Mouse (Mus musculus): Measurements from ENCODE around the gene 4930505A04Rik.
A peak's percentile ranks its signal among the peaks of the same experiment; 100 is the strongest.
"Not testable (repeated sequence)": the region's sequence is repeated elsewhere in the genome, so short reads cannot be mapped to it uniquely, and the experiment has no call there.

4930505A04Rik gene

DNA sequence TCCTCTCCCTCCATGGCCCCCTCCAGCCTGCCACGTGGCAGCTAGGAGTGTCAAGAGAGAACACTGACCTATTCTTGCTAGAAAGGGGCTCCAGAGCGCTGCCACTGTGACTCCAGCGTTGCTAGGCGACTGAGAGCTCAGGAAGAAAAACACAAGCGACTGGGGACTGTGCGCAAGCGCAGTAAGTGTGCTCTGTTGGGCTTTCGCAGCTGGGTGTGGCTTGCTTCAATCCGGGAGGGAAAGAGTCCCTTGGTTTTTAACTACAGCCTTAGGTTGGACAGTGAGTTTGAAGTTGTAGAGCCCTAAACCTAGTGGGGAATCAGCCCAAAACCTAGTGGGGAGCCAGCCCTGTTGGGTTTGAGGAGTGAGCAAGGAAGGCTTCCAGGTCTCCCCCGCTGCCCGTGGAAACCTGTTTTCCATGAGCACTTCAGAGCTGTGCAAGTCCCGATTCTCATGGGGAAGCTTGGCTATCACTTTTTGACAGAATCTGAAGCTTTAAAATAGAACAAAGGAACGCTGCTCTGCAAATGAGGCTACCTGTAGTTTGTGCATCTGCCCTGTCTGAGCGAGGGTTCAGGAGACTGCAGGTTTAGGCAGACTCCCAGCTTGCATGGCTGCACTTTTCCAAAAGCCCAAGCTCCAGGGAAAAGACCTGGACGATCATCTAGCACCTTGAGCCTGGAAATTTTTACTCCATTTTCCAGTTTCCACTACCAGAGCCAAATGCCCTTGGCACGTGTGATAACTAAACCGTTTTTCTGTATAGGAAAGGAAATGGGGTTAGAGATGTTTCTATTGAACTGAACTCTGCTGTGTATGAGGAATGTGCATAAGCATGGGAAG, at the start of gene 4930505A04Rik:
4930505A04Rik (minus strand) TSS at position 77 of the 843 bp plus-strand sequence.
- peak; percentile 87 to 89 for DNase-seq

DNA sequence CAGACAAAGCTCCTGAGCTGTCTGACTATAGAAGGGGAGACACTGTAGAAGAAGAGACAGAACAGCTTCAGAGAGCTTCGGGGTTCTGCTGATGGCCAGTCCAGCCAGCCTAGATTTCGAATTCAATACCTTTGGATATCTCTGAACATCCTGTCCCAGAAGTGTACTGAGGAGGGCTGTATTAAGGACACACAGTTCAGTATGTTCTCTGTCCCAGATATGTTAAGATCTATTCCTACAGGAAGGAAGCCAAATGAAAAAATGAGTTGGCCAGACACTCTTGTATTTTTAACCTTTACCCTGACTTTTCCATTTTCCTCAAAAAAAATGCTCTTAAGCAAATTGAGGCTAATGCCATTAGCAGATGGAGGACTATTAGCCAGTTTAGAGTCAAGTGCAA, 45.5 kb upstream of the 4930505A04Rik start:
- no peak for DNase-seq

- DNase-seq, result peak; percentile 59 to 79
These were observed 36.6 kb upstream of the 4930505A04Rik start for GRCm38 (mm10) chr11:30508178-30508577.

DNA sequence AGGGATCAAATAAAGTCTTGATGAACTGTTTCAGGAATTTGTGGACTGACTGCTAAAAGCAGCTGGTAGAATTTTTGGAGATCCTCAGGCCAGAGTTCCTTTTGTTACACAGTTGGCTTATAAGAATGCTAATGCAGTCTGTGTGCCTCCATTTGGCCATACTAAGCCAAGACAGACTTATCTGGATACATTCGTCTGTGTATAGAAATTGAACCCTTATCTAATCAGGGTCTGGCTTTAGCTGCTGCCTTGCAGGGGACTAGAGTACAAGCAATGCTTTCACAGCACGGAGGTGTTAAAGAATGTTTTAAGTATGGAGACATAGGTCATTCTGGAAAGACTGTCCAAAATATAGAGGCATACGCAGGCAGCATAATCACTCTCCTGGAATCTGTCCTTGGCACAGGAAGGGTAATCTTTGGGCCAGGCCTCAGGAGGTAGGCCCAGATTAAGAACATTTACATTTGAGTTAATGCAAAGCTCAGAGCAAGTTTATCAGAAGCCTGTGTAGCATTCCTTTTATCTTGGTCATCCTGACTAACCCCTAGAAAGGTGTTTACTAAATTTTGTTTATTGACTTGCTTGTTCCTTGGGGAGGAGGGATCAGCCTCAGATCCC, 27.2 kb upstream of the 4930505A04Rik start:
- no peak for DNase-seq

GRCm38 (mm10) chr11:30497151-30497550, 25.5 kb upstream of the 4930505A04Rik start:
- no peak for DNase-seq

DNA sequence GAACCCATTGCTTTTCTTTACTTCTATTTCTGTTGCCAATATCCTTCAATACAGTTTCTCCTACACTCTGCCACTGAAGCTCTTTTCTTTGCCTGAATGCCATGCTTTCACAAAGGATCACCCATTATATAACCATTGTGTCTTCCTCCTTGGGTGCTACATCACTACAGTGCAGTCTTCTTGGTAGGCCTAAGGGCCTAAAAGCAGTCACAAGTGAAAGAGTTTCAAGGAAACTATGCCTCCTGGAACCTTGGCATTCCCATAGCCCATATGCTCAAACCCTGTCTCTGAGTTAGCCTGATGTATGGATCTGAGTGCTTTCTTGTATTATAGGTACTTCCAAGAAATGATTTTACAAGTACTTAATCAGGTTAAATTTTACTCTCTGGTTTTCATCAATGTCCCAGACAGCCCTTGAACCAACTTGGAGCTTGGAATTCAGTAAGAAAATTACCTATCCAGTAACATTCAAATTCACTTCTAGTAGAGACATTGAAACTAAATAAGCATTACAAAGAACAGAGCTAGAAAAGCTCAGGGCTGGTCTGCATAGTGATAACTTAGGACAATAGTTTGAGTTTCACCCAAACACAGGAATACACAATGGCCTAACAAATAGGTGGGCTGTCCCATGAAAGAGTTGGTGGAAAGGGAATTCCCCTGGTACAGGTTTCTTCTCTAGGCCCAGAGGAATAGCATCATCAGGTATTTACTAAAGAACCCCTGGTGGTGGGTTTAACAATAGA, 20.1 kb upstream of the 4930505A04Rik start:
- DNase-seq, result no peak

- DNase-seq, result no peak
These were observed 16.6 kb upstream of the 4930505A04Rik start for GRCm38 (mm10) chr11:30488183-30488582.

GRCm38 (mm10) chr11:30483286-30483685, 11.7 kb upstream of the 4930505A04Rik start:
- no peak for DNase-seq

GRCm38 (mm10) chr11:30471187-30471586, 440 bp downstream of the 4930505A04Rik start:
- DNase-seq, result peak in 1 of 2 experiments; percentile 9

DNA sequence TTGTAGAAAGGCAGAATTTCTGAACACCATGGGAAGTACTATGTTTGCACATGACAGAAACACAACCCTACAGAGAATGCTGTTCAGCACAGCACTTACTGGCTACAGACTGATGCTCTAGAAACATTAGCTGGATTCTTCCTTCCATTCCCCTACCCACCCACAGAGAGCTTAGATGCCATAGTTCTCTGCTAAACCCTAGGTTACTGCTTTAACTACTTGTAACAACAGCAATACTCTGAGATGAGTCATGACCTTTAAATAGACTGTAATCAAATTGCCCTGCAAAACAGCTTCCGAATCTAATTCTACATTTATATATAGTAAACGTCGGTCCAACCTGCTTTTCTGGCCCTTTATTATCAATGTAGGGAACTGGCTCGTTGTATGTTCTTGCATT, 17.3 kb downstream of the 4930505A04Rik start:
- DNase-seq, result no peak

GRCm38 (mm10) chr11:30448126-30448525, 23.5 kb downstream of the 4930505A04Rik start:
- no peak for DNase-seq

GRCm38 (mm10) chr11:30447561-30447960, 24.1 kb downstream of the 4930505A04Rik start:
- DNase-seq, result no peak

GRCm38 (mm10) chr11:30444192-30444905, 27.3 kb downstream of the 4930505A04Rik start:
- DNase-seq, result not testable (repeated sequence)

- DNase-seq, result no peak
These were observed 27.9 kb downstream of the 4930505A04Rik start for GRCm38 (mm10) chr11:30443746-30444145.

DNA sequence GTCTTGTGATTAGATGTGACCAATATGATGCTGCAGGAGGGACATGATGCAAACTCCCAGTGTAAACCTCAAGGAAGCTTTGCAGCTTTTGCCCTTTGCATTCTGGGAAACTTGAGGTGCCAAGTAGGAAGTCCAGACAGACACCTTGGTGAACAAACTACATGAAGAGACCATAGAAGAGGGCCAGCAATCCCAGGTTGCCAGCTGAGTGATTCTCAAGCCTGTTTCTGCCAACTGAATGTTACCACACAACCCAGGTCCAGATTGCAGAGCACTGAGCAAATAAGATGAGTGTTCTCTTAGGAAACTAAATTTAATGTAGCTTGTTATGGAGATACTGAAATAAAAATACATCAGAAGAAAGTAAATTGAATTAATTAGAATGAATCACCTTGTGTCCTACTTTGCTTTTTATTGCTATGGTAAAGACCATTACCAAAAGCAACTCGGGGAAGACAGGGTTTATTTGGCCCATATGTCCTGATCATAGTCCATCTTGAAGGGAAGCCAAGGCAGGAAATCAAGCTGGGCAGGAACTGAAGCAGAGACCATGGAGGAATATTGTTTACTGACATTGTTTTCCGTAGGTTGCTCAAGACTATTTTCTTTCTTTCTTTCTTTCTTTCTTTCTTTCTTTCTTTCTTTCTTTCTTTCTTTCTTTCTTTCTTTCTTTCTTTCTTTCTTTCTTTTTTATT, 38.2 kb downstream of the 4930505A04Rik start:
- peak; percentile 60 to 70 for DNase-seq

- DNase-seq, result peak; percentile 27 to 34
These were observed 66.0 kb downstream of the 4930505A04Rik start for GRCm38 (mm10) chr11:30405581-30405980.

GRCm38 (mm10) chr11:30404619-30405200, 66.9 kb downstream of the 4930505A04Rik start:
- DNase-seq, result no peak

- no peak for DNase-seq
These were observed 77.3 kb downstream of the 4930505A04Rik start for GRCm38 (mm10) chr11:30394351-30394750.

- DNase-seq, result peak; percentile 77 to 80
These were observed 88.6 kb downstream of the 4930505A04Rik start for GRCm38 (mm10) chr11:30383076-30383475.
